Mouse (Mus musculus): Measurements from ENCODE around the gene Set. TPM values are rescaled to one million over a fixed set of nuclear protein-coding genes. Genes with fewer than 3 reads are reported as not detected.
"Not testable (repeated sequence)": the region's sequence is repeated elsewhere in the genome, so short reads cannot be mapped to it uniquely, and the experiment has no call there.

Set gene
- polyA plus RNA-seq, 1 experiment from 2014 or later, result 285 TPM

DNA sequence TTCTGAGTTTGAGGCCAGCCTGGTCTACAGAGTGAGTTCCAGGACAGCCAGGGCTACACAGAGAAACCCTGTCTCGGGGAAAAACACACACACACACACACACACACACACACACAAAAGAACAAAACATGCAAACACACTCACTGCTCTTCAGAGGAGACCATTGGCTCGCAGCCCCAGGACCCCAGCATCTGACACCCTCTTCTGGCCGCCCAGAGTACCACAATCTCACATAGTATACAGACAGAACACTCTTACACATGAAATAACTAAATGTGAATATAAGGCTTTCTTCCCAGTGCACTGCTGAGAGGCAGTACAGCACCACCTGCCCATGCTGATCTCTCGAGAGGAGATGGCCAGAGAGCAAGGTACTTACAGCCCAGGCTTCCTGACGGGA, 12.6 kb upstream of the Set start:
- no peak overlapping the region for H3K27ac ChIP-seq (replicated peaks)
- no peak for ATAC-seq (ENCODE audit: low FRiP score)
- H3K4me2 ChIP-seq, result no peak overlapping the region
- H3K9ac ChIP-seq (replicated peaks), result no peak overlapping the region
- no peak overlapping the region for H3K4me3 ChIP-seq (replicated peaks)
- no peaks in the 10 kb centered on the region for H3K27me3 ChIP-seq (replicated peaks)
- H3K36me3 ChIP-seq, result peaks cover 12% of the 10 kb centered on the region; the same call in 1 of the 2 replicates
- WGBS, result 91% methylated on average over 5 of the region's 5 CpGs
- no peaks in the 10 kb centered on the region for H3K9me3 ChIP-seq (replicated peaks)
- peaks cover 19% of the 10 kb centered on the region for H3K4me1 ChIP-seq

DNA sequence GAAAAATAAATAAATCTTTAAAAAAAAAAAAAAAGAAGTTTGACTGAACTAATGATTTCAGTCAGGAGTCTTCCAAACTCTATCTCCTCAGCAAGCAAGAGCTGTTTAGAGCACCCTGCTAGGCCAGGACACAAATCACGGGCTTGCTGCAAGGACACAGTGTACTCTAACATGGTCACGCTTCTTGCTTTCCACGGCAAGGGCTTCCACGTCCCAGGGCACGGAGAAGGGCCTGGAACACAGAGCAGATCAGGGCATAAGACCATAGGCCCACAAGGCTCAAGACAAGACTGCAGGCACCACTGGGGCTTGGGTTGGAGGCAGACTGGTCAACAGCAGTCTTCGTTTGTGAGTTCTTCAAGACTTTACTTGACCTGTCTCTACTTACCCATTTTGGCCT, 10.1 kb upstream of the Set start:
- no peaks in the 10 kb centered on the region for H3K27me3 ChIP-seq (replicated peaks)
- H3K9ac ChIP-seq (replicated peaks), result no peak overlapping the region
- H3K9me3 ChIP-seq (replicated peaks), result no peaks in the 10 kb centered on the region
- H3K27ac ChIP-seq (replicated peaks), result no peak overlapping the region
- peaks cover 19% of the 10 kb centered on the region for H3K4me1 ChIP-seq
- no peak for ATAC-seq (ENCODE audit: low FRiP score)
- no peak overlapping the region for H3K4me3 ChIP-seq (replicated peaks)
- no peak overlapping the region for H3K4me2 ChIP-seq
- peaks cover 12% of the 10 kb centered on the region; the same call in 1 of the 2 replicates for H3K36me3 ChIP-seq
- 93% methylated on average over 6 of the region's 6 CpGs for WGBS

DNA sequence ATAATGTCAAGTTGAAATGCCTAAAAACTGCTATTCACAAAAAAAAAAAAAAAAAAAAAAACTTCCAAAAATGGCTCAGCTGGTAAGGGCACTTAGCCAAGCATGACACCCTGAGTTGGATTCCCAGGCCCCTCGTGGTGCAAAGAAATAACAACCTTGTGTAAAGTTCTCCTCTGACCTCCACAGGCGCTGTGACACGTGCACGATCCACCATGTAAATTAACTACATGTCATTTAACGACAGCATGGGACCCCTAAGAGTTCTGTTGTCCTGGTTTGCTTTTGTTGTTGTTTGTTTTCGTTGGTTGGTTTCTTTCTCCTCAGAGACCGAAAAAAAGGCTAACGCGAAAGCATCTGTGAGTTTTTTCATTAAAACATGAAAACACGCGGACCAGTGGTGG, 9.1 kb upstream of the Set start:
- ATAC-seq (ENCODE audit: low FRiP score), result no peak
- Histone ChIP-seq H3K9me3 (replicated peaks) (no peaks in the 10 kb centered on the region), H3K4me2 (peak overlapping the region; percentile 61), H3K27ac (replicated peaks) (peak overlapping the region; percentile 98), H3K4me1 (peaks cover 12% of the 10 kb centered on the region), H3K4me3 (replicated peaks) (peak overlapping the region; percentile 83), H3K9ac (replicated peaks) (peak overlapping the region; percentile 79), H3K36me3 (peaks cover 12% of the 10 kb centered on the region; the same call in 1 of the 2 replicates), H3K27me3 (replicated peaks) (no peaks in the 10 kb centered on the region)
- WGBS, result 50% methylated on average over 11 of the region's 11 CpGs

DNA sequence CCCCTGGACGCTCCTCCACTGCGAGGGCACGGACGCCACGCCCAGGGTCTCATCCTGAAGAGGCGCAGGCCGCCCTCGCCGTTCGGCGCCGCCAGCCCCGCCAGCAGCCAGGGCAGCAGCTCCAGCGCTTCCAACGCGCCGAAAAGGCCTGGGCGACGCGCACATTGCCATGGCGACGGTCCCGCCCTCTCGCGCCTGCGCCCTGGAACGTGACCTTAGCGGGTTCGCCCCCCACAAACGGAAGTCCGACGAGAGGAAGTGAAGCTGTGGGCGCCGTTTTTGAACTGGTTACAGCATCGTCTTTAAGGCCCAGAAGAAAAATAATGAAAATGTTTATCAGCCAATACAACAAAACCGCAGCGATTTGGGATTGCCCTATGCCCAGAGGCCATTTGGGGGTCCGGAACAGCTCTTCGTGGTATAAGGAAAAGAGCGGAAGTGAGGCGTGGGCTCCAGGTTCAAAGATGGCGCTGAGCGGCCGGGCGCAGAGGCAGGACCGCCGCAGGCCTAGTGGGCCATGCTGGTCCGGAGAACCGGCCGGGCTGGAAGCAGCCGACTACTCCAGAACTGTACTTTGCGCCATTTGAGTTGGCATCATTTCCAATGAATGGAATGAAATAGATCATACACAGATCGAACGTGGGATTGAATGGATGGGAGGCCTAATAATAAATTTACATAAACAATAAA, 8.3 kb upstream of the Set start, which contains the start of gene Wdr34:
TSS of gene Wdr34 (minus strand) at position 183 of the 690 bp plus-strand sequence.
- Histone ChIP-seq H3K27me3 (replicated peaks) (no peaks in the 10 kb centered on the region), H3K36me3 (peaks cover 12% of the 10 kb centered on the region; the same call in 1 of the 2 replicates), H3K9ac (replicated peaks) (peak within 1 kb of the TSS; percentile 79), H3K4me2 (peak within 1 kb of the TSS; percentile 61), H3K9me3 (replicated peaks) (no peaks in the 10 kb centered on the region), H3K4me3 (replicated peaks) (peak within 1 kb of the TSS; percentile 83), H3K27ac (replicated peaks) (peak within 1 kb of the TSS; percentile 98), H3K4me1 (peaks cover 12% of the 10 kb centered on the region)
- ATAC-seq (ENCODE audit: low FRiP score), result peak; percentile 96
- 1% methylated on average over 54 of the region's 54 CpGs for WGBS

DNA sequence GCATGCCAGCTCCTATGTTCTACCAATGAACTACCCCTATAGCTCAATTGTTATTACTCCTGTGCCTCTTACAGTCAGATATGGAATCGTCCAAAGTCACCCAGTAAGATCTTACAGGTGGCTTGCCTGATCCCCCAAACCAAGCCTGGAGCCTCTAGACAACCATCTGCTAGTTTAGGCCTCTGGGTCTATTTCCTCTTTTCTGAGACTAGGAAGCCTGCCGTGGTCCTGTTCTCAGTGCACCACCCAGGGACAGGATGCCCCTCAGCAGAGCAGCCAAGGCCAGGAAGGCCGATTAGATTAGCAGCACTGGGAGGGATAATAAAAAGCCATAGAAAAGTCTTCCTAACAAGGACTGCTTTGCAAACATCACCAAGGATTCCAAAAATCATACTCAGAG, 7.3 kb upstream of the Set start:
- H3K36me3 ChIP-seq, result peaks cover 10% of the 10 kb centered on the region; the same call in 1 of the 2 replicates
- 90% methylated on average over 3 of the region's 3 CpGs for WGBS
- H3K27ac ChIP-seq (replicated peaks), result no peak overlapping the region
- no peak for ATAC-seq (ENCODE audit: low FRiP score)
- peaks cover 12% of the 10 kb centered on the region for H3K4me1 ChIP-seq
- no peaks in the 10 kb centered on the region for H3K27me3 ChIP-seq (replicated peaks)
- H3K9me3 ChIP-seq (replicated peaks), result no peaks in the 10 kb centered on the region
- H3K4me3 ChIP-seq (replicated peaks), result no peak overlapping the region
- H3K9ac ChIP-seq (replicated peaks), result no peak overlapping the region
- 0 out of 2 replicates have a peak overlapping the region, but pooled peaks have one; percentile 61 for H3K4me2 ChIP-seq

DNA sequence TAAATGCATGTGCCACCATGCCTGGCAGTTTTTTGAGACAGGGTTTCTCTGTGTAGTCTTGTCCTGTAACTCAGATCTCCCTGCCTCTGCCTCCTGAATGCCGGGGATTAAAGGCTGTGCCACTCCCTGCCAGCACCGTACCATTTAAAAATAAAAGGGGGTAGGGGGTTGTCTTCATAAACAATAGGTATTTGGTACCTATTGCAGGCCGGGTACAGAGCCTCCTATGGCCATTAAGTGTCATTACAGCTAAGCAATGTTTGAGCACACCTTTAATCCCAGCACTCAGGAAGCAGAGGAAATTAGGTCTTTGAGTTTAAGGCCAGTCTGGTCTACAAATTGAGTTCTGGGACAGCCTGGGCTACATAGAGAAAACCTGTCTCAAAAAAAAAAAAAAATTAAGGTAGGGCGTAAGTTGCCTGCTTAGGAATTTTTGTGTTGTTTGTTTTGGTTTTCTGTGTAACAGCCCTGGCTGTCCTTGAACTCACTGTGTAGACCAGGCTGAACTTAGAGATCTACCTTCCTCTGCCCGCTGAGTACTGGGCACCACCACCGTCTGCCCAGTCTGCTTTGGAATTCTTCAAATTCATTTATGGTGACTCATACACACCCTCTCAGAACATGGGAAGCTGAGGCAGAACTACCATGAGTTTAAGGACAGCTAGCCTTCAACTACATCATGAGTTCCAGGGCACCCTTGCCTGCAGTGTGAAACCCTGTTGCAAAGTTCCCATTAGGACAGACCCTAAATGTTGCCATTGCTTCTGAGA, 5.0 kb upstream of the Set start:
- no peaks in the 10 kb centered on the region for H3K36me3 ChIP-seq
- no peaks in the 10 kb centered on the region for H3K27me3 ChIP-seq (replicated peaks)
- ATAC-seq (ENCODE audit: low FRiP score), result no peak
- WGBS, result 43% methylated on average over 6 of the region's 6 CpGs
- peaks cover 12% of the 10 kb centered on the region for H3K4me1 ChIP-seq
- H3K4me3 ChIP-seq (replicated peaks), result no peak overlapping the region
- no peak overlapping the region for H3K9ac ChIP-seq (replicated peaks)
- H3K9me3 ChIP-seq (replicated peaks), result no peaks in the 10 kb centered on the region
- H3K4me2 ChIP-seq, result no peak overlapping the region
- no peak overlapping the region for H3K27ac ChIP-seq (replicated peaks)

DNA sequence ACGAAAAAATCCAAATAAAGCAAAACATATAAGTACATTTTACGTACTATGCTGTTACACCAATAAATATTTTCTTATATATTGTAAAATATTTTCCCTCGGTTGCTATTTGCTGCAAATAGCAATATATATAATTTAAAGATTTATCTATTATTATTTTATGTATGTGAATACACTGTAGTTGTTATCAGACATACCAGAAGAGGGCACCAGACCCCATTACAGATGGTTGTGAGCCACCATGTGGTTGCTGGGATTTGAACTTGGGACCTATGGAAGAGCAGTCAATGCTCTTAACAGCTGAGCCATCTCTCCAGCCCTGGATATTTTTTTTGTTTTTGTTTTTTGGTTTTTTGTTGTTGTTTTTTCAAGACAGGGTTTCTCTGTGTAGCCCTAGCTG, 1.9 kb upstream of the Set start:
- H3K27ac ChIP-seq (replicated peaks); H3K36me3 ChIP-seq; H3K9me3 ChIP-seq (replicated peaks); H3K9ac ChIP-seq (replicated peaks); ATAC-seq (ENCODE audit: low FRiP score); H3K4me2 ChIP-seq; H3K27me3 ChIP-seq (replicated peaks); H3K4me3 ChIP-seq (replicated peaks); H3K4me1 ChIP-seq: not testable (repeated sequence)
- 95% methylated on average over 3 of the region's 3 CpGs for WGBS

DNA sequence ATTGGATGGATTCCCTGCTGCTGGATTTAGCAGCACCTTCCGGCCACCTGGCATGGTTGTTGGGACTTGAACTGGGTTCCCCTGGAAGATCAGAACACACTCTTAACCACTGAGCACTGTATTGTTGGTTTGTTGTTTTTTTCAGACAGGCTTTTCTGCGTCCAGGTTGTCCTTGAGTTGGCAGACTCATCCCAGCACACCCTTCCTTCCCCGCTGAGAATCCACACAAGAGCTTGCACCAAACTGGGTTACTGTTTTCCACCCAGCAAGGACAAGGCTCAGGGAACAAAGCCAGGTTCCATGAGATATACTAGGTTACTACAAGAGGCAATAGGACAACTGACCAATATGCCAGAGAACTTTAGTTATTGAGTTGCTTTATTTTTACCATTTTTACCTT, 442 bp upstream of the Set start:
- Histone ChIP-seq H3K9me3 (replicated peaks) (no peaks in the 10 kb centered on the region), H3K36me3 (no peaks in the 10 kb centered on the region), H3K27me3 (replicated peaks) (no peaks in the 10 kb centered on the region), H3K4me3 (replicated peaks) (no peak overlapping the region), H3K4me1 (peaks cover 7% of the 10 kb centered on the region), H3K27ac (replicated peaks) (no peak overlapping the region), H3K4me2 (no peak overlapping the region), H3K9ac (replicated peaks) (no peak overlapping the region)
- WGBS, result 82% methylated on average over 3 of the region's 3 CpGs
- no peak for ATAC-seq (ENCODE audit: low FRiP score)

DNA sequence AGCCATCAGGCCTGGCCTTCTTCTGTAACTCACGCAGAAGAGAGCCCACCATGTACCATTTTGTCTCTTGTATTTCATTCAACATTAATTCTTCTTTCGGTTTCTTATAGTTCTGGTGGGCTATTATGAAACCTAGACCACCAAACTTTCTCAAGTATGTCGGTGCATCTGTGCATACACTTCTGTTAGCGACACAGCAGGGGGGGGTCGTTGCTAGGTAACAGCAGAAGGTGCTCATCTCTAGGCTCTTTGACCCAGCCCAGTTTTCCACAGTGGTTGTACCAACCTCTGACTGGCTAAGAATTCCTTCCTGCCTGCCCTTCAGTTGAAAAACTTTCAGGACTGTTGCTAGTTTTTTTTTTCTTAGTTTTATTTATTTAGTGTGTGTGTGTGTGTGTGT, 1.2 kb downstream of the Set start:
- 35% methylated on average over 5 of the region's 5 CpGs for WGBS
- ATAC-seq (ENCODE audit: low FRiP score), result no peak
- Histone ChIP-seq H3K9ac (replicated peaks) (no peak overlapping the region), H3K4me1 (peaks cover 23% of the 10 kb centered on the region), H3K9me3 (replicated peaks) (no peaks in the 10 kb centered on the region), H3K27me3 (replicated peaks) (no peaks in the 10 kb centered on the region), H3K4me3 (replicated peaks) (no peak overlapping the region), H3K36me3 (no peaks in the 10 kb centered on the region), H3K27ac (replicated peaks) (no peak overlapping the region), H3K4me2 (no peak overlapping the region)

DNA sequence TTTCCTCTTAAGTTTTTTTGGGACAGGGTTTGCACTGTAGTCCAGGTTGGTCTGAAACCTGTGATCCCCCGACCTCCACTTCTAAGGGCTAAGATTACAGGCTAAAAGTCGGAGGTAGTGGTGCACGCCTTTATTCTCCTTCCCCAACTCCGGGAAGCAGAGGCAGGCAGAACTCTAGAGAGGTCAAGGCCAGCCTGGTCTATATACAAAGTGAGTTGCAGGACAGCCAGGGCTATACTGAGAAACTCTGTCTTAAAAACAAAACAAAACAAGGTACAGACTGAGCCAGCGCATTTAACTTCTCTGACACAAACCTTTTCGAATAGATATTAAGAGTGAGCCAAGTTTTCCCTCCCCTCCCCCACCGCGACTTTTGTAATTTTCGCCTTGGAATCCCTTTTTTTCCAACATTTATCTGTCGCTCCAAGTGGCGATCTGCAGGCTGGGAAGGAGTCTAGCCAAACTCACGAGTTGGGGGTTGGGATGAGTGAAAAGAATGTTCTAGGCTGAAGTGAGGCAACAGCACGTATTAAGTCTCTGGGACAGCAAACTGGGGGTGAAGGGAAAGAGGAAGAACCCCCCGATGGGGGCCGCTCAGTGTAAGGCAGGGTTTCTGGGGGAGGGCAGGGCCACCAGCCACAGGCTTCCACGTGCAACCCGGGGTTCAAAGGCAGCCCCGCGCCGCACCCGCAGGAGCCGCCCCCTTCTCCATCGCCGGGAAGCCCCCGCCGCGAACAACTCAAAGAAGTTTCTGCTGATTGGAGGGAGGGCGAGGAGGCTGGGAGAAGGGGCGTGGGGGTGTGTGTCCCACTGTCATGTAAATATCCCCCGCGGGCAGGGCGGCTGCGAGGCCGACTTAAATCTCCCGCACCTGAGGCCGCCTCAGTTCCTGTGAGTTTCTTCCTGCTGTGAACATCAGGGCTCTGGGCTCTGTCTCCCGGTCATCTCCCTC, 4.3 kb downstream of the Set start:
- 9% methylated on average over 36 of the region's 37 CpGs for WGBS
- no peaks in the 10 kb centered on the region for H3K36me3 ChIP-seq
- no peaks in the 10 kb centered on the region for H3K27me3 ChIP-seq (replicated peaks)
- H3K4me1 ChIP-seq, result peaks cover 35% of the 10 kb centered on the region
- peak overlapping the region; percentile 48 for H3K9ac ChIP-seq (replicated peaks)
- no peaks in the 10 kb centered on the region for H3K9me3 ChIP-seq (replicated peaks)
- peak overlapping the region; percentile 96 for H3K4me2 ChIP-seq
- H3K4me3 ChIP-seq (replicated peaks), result peak overlapping the region; percentile 45
- peak overlapping the region; percentile 69 for H3K27ac ChIP-seq (replicated peaks)
- ATAC-seq (ENCODE audit: low FRiP score), result no peak

All from neural tube, embryonic 15.5 days (tissue).